Mouse (Mus musculus) stomach, postnatal 0 days (tissue): Measurements from ENCODE around the gene U90926.

Experiments used
- CTCF ChIP-seq: IDR thresholded peaks from 2 replicates; pipeline ENCODE4 v1.5.1; 2016; ENCODE audit warnings: antibody characterized with exemption, low read depth, mild to moderate bottlenecking, moderate library complexity
- EP300 ChIP-seq: optimal IDR thresholded peaks from 2 replicates; pipeline ENCODE3; 2016; ENCODE audit warnings: antibody characterized with exemption

GRCm38 (mm10) chr5:92252031-92252430 lies 36.8 kb upstream of the U90926 start:
- TF ChIP-seq CTCF (no peak), EP300 (no peak)
